Mouse (Mus musculus) midbrain, embryonic 14.5 days (tissue): ENCODE results near the gene Olfr243. TPM values are rescaled to one million over a fixed set of nuclear protein-coding genes. Genes with fewer than 3 reads are reported as not detected.
"Not testable (repeated sequence)": the region's sequence is repeated elsewhere in the genome, so short reads cannot be mapped to it uniquely, and the experiment has no call there.

Experiments
- ATAC-seq: fragments of 200-750 bp; cut with Nextera tagmentation; 2 replicates; pipeline ENCODE4 v1.8.0; 2017; ENCODE audit warnings: moderate number of reproducible peaks, moderate library complexity; ENCODE audit not compliant: low FRiP score, low TSS enrichment
- DNase-seq: peaks from one replicate; pipeline ENCODE4 v3.0.0-alpha.2; 2015
- H3K27ac ChIP-seq: fragments of 300-500 bp; sonication (generic); replicated peaks from 2 replicates; pipeline ENCODE4 v1.5.1; 2014; ENCODE audit warnings: mild to moderate bottlenecking, low read depth, low read length, moderate library complexity
- H3K27me3 ChIP-seq: fragments of 300-500 bp; sonication (generic); 2 replicates; pipeline ENCODE4 v1.6.1; 2014; ENCODE audit warnings: low read length, control low read depth, mixed read lengths; ENCODE audit not compliant: control insufficient read depth, insufficient read depth
- H3K36me3 ChIP-seq: fragments of 300-500 bp; sonication (generic); 2 replicates; pipeline ENCODE4 v1.6.1; 2014; ENCODE audit warnings: low read length, control low read depth; ENCODE audit not compliant: control insufficient read depth, insufficient read depth
- H3K4me1 ChIP-seq: fragments of 300-500 bp; sonication (generic); 2 replicates; pipeline ENCODE4 v1.6.1; 2014; ENCODE audit warnings: mild to moderate bottlenecking, antibody characterized with exemption, low read length, control low read depth; ENCODE audit not compliant: control insufficient read depth, insufficient read depth
- H3K4me2 ChIP-seq: fragments of 300-500 bp; sonication (generic); 2 replicates; pipeline ENCODE4 v1.6.1; 2014; ENCODE audit warnings: mild to moderate bottlenecking, low read length, moderate library complexity
- H3K4me3 ChIP-seq: fragments of 300-500 bp; sonication (generic); replicated peaks from 2 replicates; pipeline ENCODE4 v1.5.1; 2014; ENCODE audit warnings: low read depth, low read length
- H3K9ac ChIP-seq: fragments of 300-500 bp; sonication (generic); replicated peaks from 2 replicates; pipeline ENCODE4 v1.6.1; 2014; ENCODE audit warnings: mild to moderate bottlenecking, low read length, moderate library complexity
- H3K9me3 ChIP-seq: fragments of 300-500 bp; sonication (generic); 2 replicates; pipeline ENCODE4 v1.6.1; 2016; ENCODE audit warnings: low read length, control low read depth, mixed read lengths; ENCODE audit not compliant: control insufficient read depth
- WGBS: fragments of 180-500 bp; shearing (Covaris S2); extraction: QIAGEN DNeasy Blood & Tissue Kit; methylation state at CpG from one replicate; pipeline ENCODE4 v1.1.7; 2014; 5-methylcytosine and 5-hydroxymethylcytosine counted together
- polyA plus RNA-seq: library from polyadenylated mRNA; unstranded; fragments of >200 nt; fragmentation: Nextera tagmentation; extraction: Ambion mirVana; gene quantifications from 2 replicates; pipeline ENCODE4 v1.2.1, GENCODE M21; 2014

The Olfr243 gene
- polyA plus RNA-seq, 1 experiment from 2014 or later, result not detected

DNA sequence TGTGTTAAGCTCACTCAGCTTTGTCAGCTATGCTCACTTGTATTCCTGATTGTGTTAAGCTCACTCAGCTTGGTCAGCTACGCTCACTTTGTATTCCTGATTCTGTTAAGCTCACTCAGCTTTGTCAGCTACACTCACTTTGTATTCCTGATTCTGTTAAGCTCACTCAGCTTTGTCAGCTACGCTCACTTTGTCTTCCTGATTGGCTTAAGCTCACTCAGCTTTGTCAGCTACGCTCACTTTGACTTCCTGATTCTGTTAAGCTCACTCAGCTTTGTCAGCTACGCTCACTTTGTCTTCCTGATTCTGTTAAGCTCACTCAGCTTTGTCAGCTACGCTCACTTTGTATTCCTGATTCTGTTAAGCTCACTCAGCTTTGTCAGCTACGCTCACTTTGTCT, 47.7 kb downstream of the Olfr243 start:
- H3K9me3 ChIP-seq, H3K9ac ChIP-seq, H3K27ac ChIP-seq, ATAC-seq, H3K27me3 ChIP-seq, DNase-seq, H3K36me3 ChIP-seq, H3K4me3 ChIP-seq, H3K4me2 ChIP-seq, H3K4me1 ChIP-seq: not testable (repeated sequence)
- WGBS, result 89% methylated on average over 6 of the region's 6 CpGs

DNA sequence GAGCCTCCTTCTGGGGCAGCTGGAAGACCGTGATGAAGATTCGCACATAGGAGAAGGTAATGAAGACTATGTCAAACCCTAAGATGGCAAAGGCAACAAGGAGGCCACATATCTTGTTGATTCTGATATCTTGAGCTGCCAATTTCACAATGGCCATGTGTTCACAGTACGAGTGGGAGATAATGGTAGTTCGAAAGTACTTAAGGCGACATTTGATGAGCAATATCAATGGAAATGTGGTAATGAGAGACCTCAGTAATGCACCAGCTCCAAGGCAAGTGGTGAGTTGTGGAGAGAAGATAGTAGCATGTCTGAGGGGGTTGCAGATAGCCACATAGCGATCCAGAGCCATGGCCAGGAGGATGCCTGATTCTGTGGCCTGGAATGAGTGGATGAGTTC, 53.2 kb downstream of the Olfr243 start:
- not testable (repeated sequence) for H3K27ac ChIP-seq, H3K4me3 ChIP-seq, H3K4me1 ChIP-seq, H3K4me2 ChIP-seq, H3K9ac ChIP-seq, H3K36me3 ChIP-seq, H3K9me3 ChIP-seq, H3K27me3 ChIP-seq, ATAC-seq, DNase-seq
- 90% methylated on average over 5 of the region's 6 CpGs for WGBS

Other genes starting within 250 kb of the Olfr243 start
- not detected in 2 replicates for gene Olfr608, start 244.8 kb upstream of the Olfr243 start, polyA plus RNA-seq
- gene Olfr609, start 216.6 kb upstream of the Olfr243 start, polyA plus RNA-seq, result not detected in 2 replicates
- not detected in 2 replicates for gene Olfr610, start 202.5 kb upstream of the Olfr243 start, polyA plus RNA-seq
- not detected in 2 replicates for gene Olfr611, start 193.8 kb upstream of the Olfr243 start, polyA plus RNA-seq
- not detected in 2 replicates for gene Olfr612, start 172.0 kb upstream of the Olfr243 start, polyA plus RNA-seq
- gene Olfr613, start 166.6 kb upstream of the Olfr243 start, polyA plus RNA-seq, result not detected in 2 replicates
- gene Olfr615, start 158.6 kb upstream of the Olfr243 start, polyA plus RNA-seq, result not detected in 2 replicates
- not detected in 2 replicates for gene Olfr616, start 145.5 kb upstream of the Olfr243 start, polyA plus RNA-seq
- gene Olfr617, start 141.6 kb upstream of the Olfr243 start, polyA plus RNA-seq, result not detected in 2 replicates
- 0.08 and 0.23 TPM in 2 replicates for gene Olfr618, start 124.6 kb upstream of the Olfr243 start, polyA plus RNA-seq
- gene Olfr619, start 114.1 kb upstream of the Olfr243 start, polyA plus RNA-seq, result not detected in 2 replicates
- not detected in 2 replicates for gene Olfr620, start 102.1 kb upstream of the Olfr243 start, polyA plus RNA-seq
- not detected in 2 replicates for gene Olfr622, start 72.0 kb upstream of the Olfr243 start, polyA plus RNA-seq
- gene Olfr623, start 51.0 kb upstream of the Olfr243 start, polyA plus RNA-seq, result not detected in 2 replicates
- not detected in 2 replicates for gene Olfr624, start 43.5 kb upstream of the Olfr243 start, polyA plus RNA-seq
- not detected in 2 replicates for gene Olfr625-ps1, start 32.0 kb upstream of the Olfr243 start, polyA plus RNA-seq
- not detected in 2 replicates for gene Olfr628, start 15.7 kb downstream of the Olfr243 start, polyA plus RNA-seq
- not detected in 2 replicates for gene Olfr629, start 30.3 kb downstream of the Olfr243 start, polyA plus RNA-seq
- gene Olfr630, start 42.7 kb downstream of the Olfr243 start, polyA plus RNA-seq, result not detected in 2 replicates
- not detected in 2 replicates for gene Olfr69, start 56.9 kb downstream of the Olfr243 start, polyA plus RNA-seq
- not detected in 2 replicates for gene Olfr68, start 65.0 kb downstream of the Olfr243 start, polyA plus RNA-seq
- not detected in 2 replicates for gene Olfr67, start 77.2 kb downstream of the Olfr243 start, polyA plus RNA-seq
- 856 and 1,369 TPM in 2 replicates for gene Hbb-bt, start 99.3 kb downstream of the Olfr243 start, polyA plus RNA-seq
- 2,393 and 3,364 TPM in 2 replicates for gene Hbb-bs, start 113.4 kb downstream of the Olfr243 start, polyA plus RNA-seq
- not detected in 2 replicates for gene Hbb-bh2, start 125.8 kb downstream of the Olfr243 start, polyA plus RNA-seq
- 0.78 and 4.0 TPM in 2 replicates for gene Hbb-bh1, start 128.5 kb downstream of the Olfr243 start, polyA plus RNA-seq
- 175 and 602 TPM in 2 replicates for gene Hbb-y, start 138.5 kb downstream of the Olfr243 start, polyA plus RNA-seq
- gene Olfr66, start 171.6 kb downstream of the Olfr243 start, polyA plus RNA-seq, result not detected in 2 replicates
- gene Olfr64, start 179.8 kb downstream of the Olfr243 start, polyA plus RNA-seq, result not detected in 2 replicates
- gene Olfr65, start 188.8 kb downstream of the Olfr243 start, polyA plus RNA-seq, result not detected in 2 replicates
- not detected in 2 replicates for gene Olfr631, start 214.2 kb downstream of the Olfr243 start, polyA plus RNA-seq
- not detected in 2 replicates for gene Olfr632, start 219.7 kb downstream of the Olfr243 start, polyA plus RNA-seq
- gene Olfr633, start 229.8 kb downstream of the Olfr243 start, polyA plus RNA-seq, result not detected in 2 replicates